Mouse (Mus musculus) spleen, adult 2 months (tissue): ENCODE measurements at regions not wholly inside any gene's neighbourhood (a gene's known extent, or its start where the extent isn't known, plus 50 kb on each side); places are given as distances from the start of the nearest gene placed in this dataset.

ENCODE experiments used
- CTCF ChIP-seq: fragments of 200-500 bp; IDR thresholded peaks from 2 replicates; pipeline ENCODE4 v1.5.1; 2011; ENCODE audit warnings: mild to moderate bottlenecking, inconsistent platforms; ENCODE audit not compliant: insufficient read depth, insufficient read length, insufficient replicate concordance; ENCODE audit errors: extremely low read depth
- POLR2A ChIP-seq: fragments of 200-500 bp; IDR thresholded peaks from 2 replicates; pipeline ENCODE4 v1.6.1; 2011; ENCODE audit warnings: low read depth, low read length, inconsistent platforms

GRCm38 (mm10) chr14:61834291-61834936 is 227.2 kb downstream of the Kcnrg start:
- TF ChIP-seq CTCF: no peak
- no peak for TF ChIP-seq POLR2A
